Mouse (Mus musculus) monocyte, adult 2 months (primary cell): ENCODE results near the gene Mef2b.
A peak's percentile ranks its signal among the peaks of the same experiment; 100 is the strongest.
"Not testable (repeated sequence)": the region's sequence is repeated elsewhere in the genome, so short reads cannot be mapped to it uniquely, and the experiment has no call there.

ENCODE experiments used
- DNase-seq, 2 experiments: peaks; one replicate each; pipeline ENCODE4 v3.0.0; 2022; ENCODE audit warnings: low spot score in 2 of 2, low read depth in 1 of 2

Gene Mef2b

DNA sequence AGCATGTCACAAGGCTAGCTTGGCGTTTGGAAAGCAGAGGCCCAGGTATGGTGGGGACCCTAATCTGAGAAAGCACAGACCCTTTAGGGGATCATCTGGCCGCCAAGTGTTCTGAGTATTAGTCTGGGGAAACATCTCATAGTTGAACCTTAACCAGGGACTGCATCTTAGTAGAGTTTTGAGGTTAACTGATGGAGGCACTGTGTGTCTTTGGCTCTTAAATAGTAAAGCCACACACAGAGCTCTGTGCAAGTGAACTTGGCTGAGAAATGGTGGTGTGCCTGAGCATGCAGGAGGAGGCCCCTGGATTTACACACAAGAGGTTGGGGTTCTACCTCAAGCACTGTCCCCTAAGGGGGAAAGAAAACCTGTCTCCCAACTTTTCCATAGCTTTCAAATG, 38.7 kb downstream of the Mef2b start:
- no peak for DNase-seq

- no peak for DNase-seq
Observed at GRCm38 (mm10) chr8:70179082-70179481, 39.6 kb downstream of the Mef2b start.

- no peak for DNase-seq
Observed at GRCm38 (mm10) chr8:70181212-70181902, 41.8 kb downstream of the Mef2b start.

- no peak for DNase-seq
Observed at GRCm38 (mm10) chr8:70181903-70182252, 42.4 kb downstream of the Mef2b start.

DNA sequence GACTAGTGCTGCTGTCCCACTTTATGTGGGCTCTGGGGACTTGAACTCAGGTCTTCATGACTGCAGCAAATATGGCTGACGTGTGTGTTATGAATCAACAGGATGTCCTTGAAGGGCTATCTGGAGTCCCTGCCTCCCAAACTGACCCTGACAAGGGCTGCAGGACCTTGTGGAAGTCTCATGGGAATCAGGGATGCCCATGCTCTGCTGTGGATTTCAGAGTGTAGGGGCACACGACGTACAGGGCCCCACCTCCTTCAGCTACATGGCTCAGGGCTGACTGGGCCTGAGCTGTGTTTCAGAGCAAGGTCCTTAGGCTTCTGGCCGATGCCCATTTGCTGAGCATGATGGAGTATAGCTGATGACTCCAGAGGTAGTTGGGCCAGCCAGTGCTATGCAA, 43.7 kb downstream of the Mef2b start:
- DNase-seq, result no peak

DNA sequence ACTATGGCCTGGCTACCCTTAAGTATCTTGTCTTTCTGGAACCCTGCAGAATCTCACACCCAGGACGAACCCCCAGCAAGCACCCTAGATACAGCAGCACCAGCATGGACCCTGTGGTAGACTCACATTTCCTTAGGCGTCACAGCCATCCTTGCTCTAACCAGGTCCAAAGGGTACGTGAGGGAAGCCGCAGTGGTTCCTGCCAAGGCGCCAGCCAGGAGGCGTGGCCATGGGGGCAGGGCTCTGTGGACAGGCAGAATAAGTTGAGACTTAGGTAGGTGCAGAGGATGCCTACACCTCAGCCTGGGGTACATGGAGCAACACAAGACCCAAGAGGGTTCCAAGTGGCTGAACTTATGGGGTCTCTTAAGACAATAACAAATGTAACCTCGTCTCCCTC, 49.2 kb downstream of the Mef2b start:
- DNase-seq, result no peak

GRCm38 (mm10) chr8:70193238-70193637, 53.7 kb downstream of the Mef2b start:
- no peak for DNase-seq

- no peak for DNase-seq
Observed at GRCm38 (mm10) chr8:70194191-70194590, 54.7 kb downstream of the Mef2b start.

DNA sequence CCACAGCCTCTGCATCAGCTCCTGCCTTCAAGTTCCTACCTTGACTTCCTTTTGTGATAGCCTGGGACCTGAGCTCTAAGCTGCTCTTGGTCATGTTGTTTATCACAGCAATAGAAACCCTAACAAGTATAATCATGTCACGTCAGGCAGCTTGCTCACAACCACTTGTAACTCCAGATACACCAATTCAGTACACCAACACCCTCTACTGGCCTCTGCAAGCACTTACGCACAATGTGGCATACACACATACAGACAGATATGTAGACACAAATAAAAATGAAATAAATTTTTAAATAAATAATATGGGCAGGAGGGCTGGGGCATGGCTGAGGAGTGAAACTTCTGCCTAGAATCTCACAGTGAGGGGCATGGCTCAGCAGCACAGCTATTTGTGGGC, 56.3 kb downstream of the Mef2b start:
- DNase-seq, result no peak

GRCm38 (mm10) chr8:70197603-70198002, 58.1 kb downstream of the Mef2b start:
- no peak for DNase-seq

- DNase-seq, result no peak
Observed at GRCm38 (mm10) chr8:70200098-70200681, 60.7 kb downstream of the Mef2b start.

DNA sequence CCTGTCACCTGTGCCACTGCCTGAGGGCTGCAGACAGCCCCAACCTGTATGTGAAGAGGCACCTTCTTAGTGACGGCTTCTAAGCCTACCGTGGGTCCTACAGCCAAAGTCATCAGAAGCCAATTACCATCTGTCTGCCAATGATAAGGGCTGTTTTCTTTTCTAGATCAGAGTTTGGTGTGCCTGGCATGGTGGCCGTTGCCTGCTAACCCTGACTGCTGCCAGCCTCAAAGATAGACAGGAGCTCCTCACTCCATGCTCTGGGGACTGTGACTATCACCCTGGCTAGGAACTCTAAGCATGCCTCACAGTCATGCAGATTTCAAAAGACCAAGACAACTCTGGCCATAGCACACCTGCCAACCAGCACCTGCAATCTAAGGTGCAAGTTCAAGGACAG, 61.9 kb downstream of the Mef2b start:
- no peak for DNase-seq

- no peak for DNase-seq
Observed at GRCm38 (mm10) chr8:70203072-70203471, 63.6 kb downstream of the Mef2b start.

GRCm38 (mm10) chr8:70204757-70205156, 65.2 kb downstream of the Mef2b start:
- no peak for DNase-seq

- DNase-seq, result no peak
Observed at GRCm38 (mm10) chr8:70208130-70208529, 68.6 kb downstream of the Mef2b start.

DNA sequence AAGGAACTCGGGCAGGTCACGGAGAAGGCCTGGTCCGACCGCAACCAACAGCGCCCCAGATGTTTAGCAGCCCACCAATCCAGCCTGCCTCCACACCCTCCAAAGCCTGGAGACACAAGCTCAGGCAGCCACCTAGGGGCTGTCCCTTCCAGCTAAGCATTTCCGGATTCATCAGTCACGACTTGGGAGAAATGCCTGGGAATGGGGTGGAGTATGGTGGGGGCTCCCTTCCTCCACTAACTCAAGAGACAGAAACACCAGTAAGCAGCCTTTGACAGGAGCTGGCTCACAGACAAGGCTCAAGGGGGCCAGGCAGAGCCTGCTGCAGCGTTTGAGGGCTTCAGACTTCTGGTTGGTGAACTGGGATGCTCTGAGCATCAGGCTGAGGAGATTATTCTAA, 71.0 kb downstream of the Mef2b start:
- DNase-seq, result no peak

DNA sequence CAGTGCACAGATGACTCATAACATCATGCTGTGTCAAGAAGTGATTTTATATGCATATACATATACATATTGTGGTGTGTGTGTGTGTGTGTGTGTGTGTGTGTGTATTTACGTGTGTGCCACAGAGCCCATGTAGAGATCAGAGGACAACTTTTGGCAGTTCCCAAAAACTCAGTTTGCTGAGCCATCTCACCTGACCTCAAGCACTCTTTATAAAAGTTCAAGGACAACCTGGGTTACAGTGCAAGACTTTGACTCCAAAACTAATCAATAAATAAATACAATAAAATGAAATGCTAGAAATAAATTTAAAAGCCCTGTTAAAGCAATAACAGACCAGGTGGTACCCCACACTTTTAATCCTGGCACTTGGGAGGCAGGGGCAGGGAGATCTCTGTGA, 71.8 kb downstream of the Mef2b start:
- no peak for DNase-seq

GRCm38 (mm10) chr8:70211726-70212111, 72.2 kb downstream of the Mef2b start:
- peak in 1 of 2 experiments; percentile 9 for DNase-seq

GRCm38 (mm10) chr8:70212112-70213055, 72.9 kb downstream of the Mef2b start, which contains the start of gene Slc25a42:
Slc25a42 (minus strand) TSS chr8:70212305.
- peak; percentile 91 to 94 for DNase-seq

DNA sequence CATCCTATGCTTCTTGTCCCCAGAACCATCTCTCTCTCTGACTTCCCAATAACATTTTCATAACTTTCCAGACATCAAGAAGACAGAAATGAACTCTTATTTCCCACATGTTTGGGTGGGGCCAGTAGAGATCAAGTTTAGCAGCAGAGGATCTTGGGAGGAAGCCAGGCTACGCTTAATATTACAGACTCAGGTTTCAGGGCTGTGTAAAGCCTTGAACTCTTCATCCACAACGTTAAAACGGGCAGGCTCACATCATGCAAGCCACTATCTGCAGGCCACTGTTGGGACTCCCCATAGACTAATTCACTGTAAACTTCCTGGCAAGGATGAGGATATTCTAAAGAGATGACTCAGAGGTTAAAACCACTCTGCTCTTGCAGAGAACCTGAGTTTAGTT, 74.9 kb downstream of the Mef2b start:
- no peak for DNase-seq

- DNase-seq, result no peak
Observed at GRCm38 (mm10) chr8:70215092-70215491, 75.6 kb downstream of the Mef2b start.

DNA sequence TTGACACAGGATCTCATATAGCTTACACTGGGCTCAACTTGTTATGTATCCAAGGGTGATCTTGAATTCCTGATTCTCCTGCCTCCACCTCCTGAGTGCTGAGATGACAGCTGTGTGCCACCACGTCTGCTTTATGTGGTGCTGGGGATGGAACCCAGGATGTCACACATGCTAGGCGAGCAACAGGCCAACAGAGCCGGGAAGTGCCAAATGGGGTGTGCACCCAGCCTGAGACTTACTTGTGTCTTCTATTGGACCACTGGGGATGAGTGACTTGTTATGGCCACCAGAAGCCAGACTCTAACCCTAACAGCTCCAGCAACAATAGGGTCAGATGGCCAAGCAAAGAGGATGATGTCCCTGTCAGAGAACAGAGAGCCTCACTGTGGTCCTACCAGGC, 76.7 kb downstream of the Mef2b start:
- not testable (repeated sequence) for DNase-seq
